Mouse (Mus musculus) ES-E14 (cell line): ENCODE measurements around the gene Podnl1. TPM values are rescaled to one million over a fixed set of nuclear protein-coding genes. Genes with fewer than 3 reads are reported as not detected.

Experiments
- DNase-seq: peaks from one replicate; pipeline ENCODE4 v3.0.0-alpha.2; 2013; ENCODE audit warnings: low read depth, low spot score
- H3K27ac ChIP-seq: 2 replicates; pipeline ENCODE4 v1.5.1; 2012; ENCODE audit warnings: low read depth, mild to moderate bottlenecking, low read length, moderate library complexity, mixed read lengths; ENCODE audit not compliant: poor library complexity, insufficient read depth, severe bottlenecking
- H3K36me3 ChIP-seq: 2 replicates; pipeline ENCODE4 v1.6.1; 2012; ENCODE audit warnings: mild to moderate bottlenecking, low read length, moderate library complexity, mixed read lengths; ENCODE audit not compliant: control insufficient read depth, poor library complexity, insufficient read depth, severe bottlenecking
- H3K4me1 ChIP-seq, 2 experiments: fragments of 150-350 bp in 1 of 2; sonication (generic) in 1 of 2; 2 replicates each; pipeline ENCODE4 v1.6.1; 2012; ENCODE audit warnings: low read length in 2 of 2, mild to moderate bottlenecking in 1 of 2, mixed read lengths in 1 of 2; ENCODE audit not compliant: control insufficient read depth in 2 of 2, insufficient read depth in 2 of 2, poor library complexity in 1 of 2
- H3K4me3 ChIP-seq, 2 experiments: fragments of 150-350 bp in 1 of 2; sonication (generic) in 1 of 2; 2 replicates each; pipeline ENCODE4 v1.5.1; 2012; ENCODE audit warnings: low read length in 2 of 2, low read depth in 1 of 2, mild to moderate bottlenecking in 1 of 2, mixed read lengths in 1 of 2; ENCODE audit not compliant: insufficient read depth in 1 of 2, poor library complexity in 1 of 2, severe bottlenecking in 1 of 2
- H3K9ac ChIP-seq: 2 replicates; pipeline ENCODE4 v1.6.1; 2012; ENCODE audit warnings: low read depth, mild to moderate bottlenecking, low read length, mixed read lengths; ENCODE audit not compliant: poor library complexity, insufficient read depth, severe bottlenecking
- H3K9me3 ChIP-seq: fragments of 150-350 bp; sonication (generic); 2 replicates; pipeline ENCODE4 v1.6.1; 2012; ENCODE audit warnings: low read depth, mild to moderate bottlenecking, low read length; ENCODE audit not compliant: control insufficient read depth, insufficient read depth
- CHD2 ChIP-seq: IDR thresholded peaks from 2 replicates; pipeline ENCODE4 v1.6.1; 2014; ENCODE audit warnings: mild to moderate bottlenecking, low read depth, low read length, inconsistent platforms
- HCFC1 ChIP-seq: IDR thresholded peaks from 2 replicates; pipeline ENCODE4 v1.6.1; 2012; ENCODE audit warnings: low read length, inconsistent platforms, borderline replicate concordance; ENCODE audit not compliant: insufficient read depth
- MAFK ChIP-seq: IDR thresholded peaks from 2 replicates; pipeline ENCODE4 v1.6.1; 2014; ENCODE audit warnings: mild to moderate bottlenecking, low read depth, low read length, inconsistent platforms; ENCODE audit not compliant: insufficient read depth
- ZC3H11A ChIP-seq: IDR thresholded peaks from 2 replicates; pipeline ENCODE4 v1.6.1; 2012; ENCODE audit warnings: low read depth, mild to moderate bottlenecking, inconsistent platforms, low read length, borderline replicate concordance
- ZNF384 ChIP-seq: IDR thresholded peaks from 2 replicates; pipeline ENCODE4 v1.6.1; 2012; ENCODE audit warnings: low read depth, low read length, inconsistent platforms
- in situ Hi-C, 2 experiments: fragments of 600-800 bp; cut with MboI; formaldehyde crosslinking; loops; one replicate each; pipeline ENCODE4 v1.15.1; 2025; ENCODE audit warnings: low sequenced_read_pairs in 2 of 2, inconsistent platforms in 1 of 2; ENCODE audit not compliant: unreplicated experiment in 2 of 2
- total RNA-seq: library from RNA; depleted of rRNA; stranded (reverse); fragments of 300-350 nt; gene quantifications from 2 replicates; pipeline ENCODE4 v1.2.3, GENCODE M21; 2012; rRNA removed

Gene Podnl1
- total RNA-seq, result 1.5 and 2.0 TPM in 2 replicates

GRCm38 (mm10) chr8:84125656-84126055 is at the start of gene Podnl1:
Podnl1 (plus strand) TSS chr8:84125989.
- Histone ChIP-seq H3K4me1 (peaks cover 2 to 25% of the 10 kb centered on the region in 2 experiments; a peak in 1 of 4 replicates), H3K9me3 (no peaks in the 10 kb centered on the region), H3K4me3 (no peak within 1 kb of the TSS), H3K36me3 (no peaks in the 10 kb centered on the region), H3K27ac (no peak within 1 kb of the TSS), H3K9ac (no peak within 1 kb of the TSS)
- in situ Hi-C loops, result no loop called here
- DNase-seq, result no peak
- TF ChIP-seq CHD2, result no peak
- no peak for TF ChIP-seq HCFC1
- TF ChIP-seq MAFK, result no peak
- no peak for TF ChIP-seq ZC3H11A
- no peak for TF ChIP-seq ZNF384

GRCm38 (mm10) chr8:84076412-84076811 is 49.4 kb upstream of the Podnl1 start:
- H3K9ac ChIP-seq, result no peak overlapping the region
- TF ChIP-seq CHD2 (no peak), MAFK (no peak), ZC3H11A (no peak), HCFC1 (no peak), ZNF384 (no peak)
- no peak overlapping the region for H3K4me3 ChIP-seq
- in situ Hi-C loops, result no loop called here
- peaks cover 0 to 13% of the 10 kb centered on the region in 2 experiments; a peak in 1 of 4 replicates for H3K4me1 ChIP-seq
- H3K36me3 ChIP-seq, result peaks cover 10% of the 10 kb centered on the region; the same call in 1 of the 2 replicates
- H3K27ac ChIP-seq, result no peak overlapping the region
- DNase-seq, result no peak
- H3K9me3 ChIP-seq, result no peaks in the 10 kb centered on the region

- Histone ChIP-seq H3K9ac (no peak overlapping the region), H3K4me3 (no peak overlapping the region), H3K4me1 (peaks cover 0 to 13% of the 10 kb centered on the region in 2 experiments; a peak in 1 of 4 replicates), H3K27ac (no peak overlapping the region), H3K9me3 (no peaks in the 10 kb centered on the region), H3K36me3 (peaks cover 10% of the 10 kb centered on the region; the same call in 1 of the 2 replicates)
- in situ Hi-C loops, result no loop called here
- TF ChIP-seq ZC3H11A (no peak), MAFK (no peak), ZNF384 (no peak), CHD2 (no peak), HCFC1 (no peak)
- DNase-seq, result no peak
Measured at GRCm38 (mm10) chr8:84076849-84077248, 48.9 kb upstream of the Podnl1 start.

- H3K27ac ChIP-seq, result no peak overlapping the region
- peaks cover 14% of the 10 kb centered on the region; the same call in 1 of the 2 replicates for H3K36me3 ChIP-seq
- H3K4me3 ChIP-seq, result no peak overlapping the region
- no peaks in the 10 kb centered on the region for H3K9me3 ChIP-seq
- DNase-seq, result no peak
- peaks cover 0 to 11% of the 10 kb centered on the region in 2 experiments; a peak in 1 of 4 replicates for H3K4me1 ChIP-seq
- in situ Hi-C loops, result no loop called here
- no peak for TF ChIP-seq CHD2
- no peak for TF ChIP-seq ZNF384
- no peak for TF ChIP-seq MAFK
- no peak for TF ChIP-seq HCFC1
- no peak for TF ChIP-seq ZC3H11A
- no peak overlapping the region for H3K9ac ChIP-seq
Measured at GRCm38 (mm10) chr8:84079206-84079605, 46.6 kb upstream of the Podnl1 start.

GRCm38 (mm10) chr8:84083829-84084241 is 42.0 kb upstream of the Podnl1 start:
- H3K27ac ChIP-seq, result no peak overlapping the region
- TF ChIP-seq ZNF384 (no peak), HCFC1 (no peak), ZC3H11A (no peak), CHD2 (no peak), MAFK (no peak)
- H3K36me3 ChIP-seq, result peaks cover 21% of the 10 kb centered on the region; the same call in 1 of the 2 replicates

More at GRCm38 (mm10) chr8:84083829-84084241, 42.0 kb upstream of the Podnl1 start:
- DNase-seq, result peak; percentile 35
- H3K9ac ChIP-seq, result no peak overlapping the region
- no peaks in the 10 kb centered on the region for H3K9me3 ChIP-seq
- in situ Hi-C loops, result no loop called here
- H3K4me3 ChIP-seq, result peak overlapping the region; percentile 50 to 53; a peak in 3 of 4 replicates
- H3K4me1 ChIP-seq, result peaks cover 0 to 12% of the 10 kb centered on the region in 2 experiments; a peak in 2 of 4 replicates
